Mouse (Mus musculus) heart, adult 2 months (tissue): ENCODE measurements around the gene Tgfb1i1.

ENCODE experiments used
- CTCF ChIP-seq: fragments of 200-600 bp; IDR thresholded peaks from 2 replicates; pipeline ENCODE4 v1.8.1; 2022; ENCODE audit warnings: antibody characterized with exemption, mild to moderate bottlenecking, moderate library complexity
- EP300 ChIP-seq: fragments of 200-500 bp; IDR thresholded peaks from 2 replicates; pipeline ENCODE4 v1.6.1; 2011; ENCODE audit warnings: low read depth, low read length, control low read depth; ENCODE audit not compliant: insufficient read depth
- POLR2A ChIP-seq: fragments of 200-500 bp; IDR thresholded peaks from 2 replicates; pipeline ENCODE4 v1.6.1; 2011; ENCODE audit warnings: mild to moderate bottlenecking, low read depth, low read length, control low read depth; ENCODE audit not compliant: insufficient read depth

- TF ChIP-seq POLR2A (no peak), EP300 (no peak), CTCF (no peak)
Observed at GRCm38 (mm10) chr7:128252609-128253008, 6.0 kb downstream of the Tgfb1i1 start.
